Mouse (Mus musculus): ENCODE measurements around the gene Tmem246. TPM values are rescaled to one million over a fixed set of nuclear protein-coding genes. Genes with fewer than 3 reads are reported as not detected.

The Tmem246 gene
- polyA plus RNA-seq, 1 experiment from 2014 or later: 48.0 TPM

DNA sequence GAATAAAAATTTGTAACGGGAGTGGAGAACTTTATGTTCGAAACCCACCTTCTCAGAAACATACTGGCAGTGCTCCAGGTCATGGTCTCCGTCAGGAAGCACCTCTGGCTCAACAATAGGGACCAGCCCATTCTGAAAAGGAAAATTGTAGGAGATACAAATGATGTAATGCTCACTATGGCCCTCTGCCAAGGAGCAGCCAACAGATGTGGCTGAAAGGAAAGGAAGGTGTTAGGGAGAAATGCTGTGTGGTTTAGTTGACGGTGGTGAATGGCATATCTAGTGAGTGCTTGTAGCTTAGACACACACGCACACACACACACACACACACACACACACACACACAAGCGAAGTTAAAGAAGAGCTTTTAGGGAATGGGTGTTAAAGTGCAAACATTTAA is 58.0 kb downstream of the Tmem246 start:
- no peak overlapping the region for H3K4me3 ChIP-seq
- H3K36me3 ChIP-seq: no peaks in the 10 kb centered on the region
- H3K27me3 ChIP-seq (replicated peaks): no peaks in the 10 kb centered on the region
- no peaks in the 10 kb centered on the region for H3K9me3 ChIP-seq (replicated peaks)
- no peak overlapping the region for H3K27ac ChIP-seq (ENCODE audit: poor library complexity, severe bottlenecking)
- no peak overlapping the region for H3K9ac ChIP-seq
- WGBS: 36% methylated on average over 6 of the region's 6 CpGs
- no peak overlapping the region for H3K4me2 ChIP-seq
- 0 out of 2 replicates have a peak, but pooled peaks have one; percentile 57 for ATAC-seq (ENCODE audit: insufficient number of reproducible peaks, low FRiP score)
- H3K4me1 ChIP-seq (replicated peaks): peaks cover 7% of the 10 kb centered on the region

GRCm38 (mm10) chr4:49536671-49537070 is 61.0 kb downstream of the Tmem246 start:
- no peak overlapping the region for H3K4me2 ChIP-seq
- H3K27ac ChIP-seq (ENCODE audit: poor library complexity, severe bottlenecking): no peak overlapping the region
- WGBS: 68% methylated on average over 4 of the region's 4 CpGs
- peaks cover 7% of the 10 kb centered on the region for H3K36me3 ChIP-seq
- no peak overlapping the region for H3K9ac ChIP-seq
- H3K4me3 ChIP-seq: no peak overlapping the region
- ATAC-seq (ENCODE audit: insufficient number of reproducible peaks, low FRiP score): no peak
- H3K27me3 ChIP-seq (replicated peaks): no peaks in the 10 kb centered on the region
- H3K4me1 ChIP-seq (replicated peaks): peaks cover 7% of the 10 kb centered on the region
- H3K9me3 ChIP-seq (replicated peaks): no peaks in the 10 kb centered on the region

DNA sequence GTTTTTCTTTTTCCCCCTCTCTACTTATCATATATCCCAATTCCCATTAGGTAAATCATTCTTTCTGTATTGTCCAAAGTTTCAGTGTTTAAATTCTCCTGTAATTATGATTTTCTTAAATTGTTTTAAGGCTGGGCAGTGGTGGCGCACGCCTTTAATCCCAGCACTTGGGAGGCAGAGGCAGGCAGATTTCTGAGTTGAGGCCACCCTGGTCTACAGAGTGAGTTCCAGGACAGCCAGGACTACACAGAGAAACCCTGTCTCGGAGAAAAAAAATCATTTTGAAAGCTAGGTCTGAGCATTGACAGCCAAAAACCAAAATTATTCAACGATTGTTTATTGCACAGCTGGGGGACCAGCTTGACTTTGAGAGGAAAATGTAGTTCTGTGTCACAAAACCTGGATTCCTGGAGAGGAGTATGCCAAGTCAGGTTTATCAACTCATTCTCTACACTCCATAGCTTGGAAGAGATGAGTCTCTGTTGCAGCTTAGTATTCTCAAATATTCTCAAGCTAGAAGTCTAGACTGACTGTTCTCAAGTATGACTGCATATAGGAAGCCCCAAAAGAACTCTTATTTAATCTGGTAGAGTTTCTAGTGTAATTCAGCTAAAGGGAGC is 61.9 kb downstream of the Tmem246 start:
- Histone ChIP-seq H3K36me3 (peaks cover 11% of the 10 kb centered on the region), H3K9me3 (replicated peaks) (peaks cover 1% of the 10 kb centered on the region; the same call in 1 of the 2 replicates), H3K4me2 (no peak overlapping the region), H3K9ac (no peak overlapping the region), H3K27ac (ENCODE audit: poor library complexity, severe bottlenecking) (no peak overlapping the region), H3K4me3 (no peak overlapping the region), H3K27me3 (replicated peaks) (no peaks in the 10 kb centered on the region), H3K4me1 (replicated peaks) (0 out of 2 replicates have a peak, but pooled peaks cover 4% of the 10 kb centered on the region)
- WGBS: 79% methylated on average over 4 of the region's 4 CpGs
- ATAC-seq (ENCODE audit: insufficient number of reproducible peaks, low FRiP score): no peak

DNA sequence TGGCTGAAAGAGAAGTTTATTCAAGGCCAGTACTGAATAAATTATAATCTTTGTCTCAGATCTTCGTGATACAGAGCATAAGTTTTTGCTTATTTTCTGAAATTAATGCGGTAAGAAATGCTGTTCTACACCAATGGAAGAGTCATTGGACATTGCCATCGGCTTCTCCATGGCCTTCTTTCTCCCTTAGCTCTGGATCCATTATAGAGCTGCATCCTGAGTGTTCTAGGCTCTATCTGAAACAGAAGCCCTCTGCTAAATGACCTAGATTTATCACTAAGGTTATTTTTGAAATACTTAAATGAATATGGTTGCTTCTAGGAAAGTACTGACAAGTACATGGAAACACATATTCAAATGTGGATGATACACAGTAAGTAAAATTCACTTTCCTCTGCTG is 62.6 kb downstream of the Tmem246 start:
- 0 out of 2 replicates have a peak, but pooled peaks cover 4% of the 10 kb centered on the region for H3K4me1 ChIP-seq (replicated peaks)
- no peaks in the 10 kb centered on the region for H3K27me3 ChIP-seq (replicated peaks)
- peaks cover 8% of the 10 kb centered on the region for H3K9me3 ChIP-seq (replicated peaks)
- H3K9ac ChIP-seq: no peak overlapping the region
- 81% methylated on average over 3 of the region's 3 CpGs for WGBS
- no peak overlapping the region for H3K4me3 ChIP-seq
- no peak for ATAC-seq (ENCODE audit: insufficient number of reproducible peaks, low FRiP score)
- no peak overlapping the region for H3K27ac ChIP-seq (ENCODE audit: poor library complexity, severe bottlenecking)
- H3K4me2 ChIP-seq: no peak overlapping the region
- H3K36me3 ChIP-seq: peaks cover 18% of the 10 kb centered on the region

Other genes with a start within 250 kb of the Tmem246 start
- not detected in 2 replicates for gene Acnat2, start 189.7 kb downstream of the Tmem246 start, polyA plus RNA-seq (2016; fragmentation: Nextera tagmentation; extraction: Ambion mirVana)
- gene Acnat1, start 124.0 kb downstream of the Tmem246 start, polyA plus RNA-seq (2016; fragmentation: Nextera tagmentation; extraction: Ambion mirVana): not detected in 2 replicates
- not detected in 2 replicates for gene Baat, start 91.3 kb downstream of the Tmem246 start, polyA plus RNA-seq (2016; fragmentation: Nextera tagmentation; extraction: Ambion mirVana)
- 69.1 and 71.4 TPM in 2 replicates for gene Mrpl50, start 76.8 kb downstream of the Tmem246 start, polyA plus RNA-seq (2016; fragmentation: Nextera tagmentation; extraction: Ambion mirVana)
- 8.0 and 8.3 TPM in 2 replicates for gene Zfp189, start 76.7 kb downstream of the Tmem246 start, polyA plus RNA-seq (2016; fragmentation: Nextera tagmentation; extraction: Ambion mirVana)
- gene Aldob, start 48.3 kb downstream of the Tmem246 start, polyA plus RNA-seq (2016; fragmentation: Nextera tagmentation; extraction: Ambion mirVana): 0.39 and 0.42 TPM in 2 replicates
- gene Rnf20, start 34.1 kb upstream of the Tmem246 start, polyA plus RNA-seq (2016; fragmentation: Nextera tagmentation; extraction: Ambion mirVana): 29.2 and 30.2 TPM in 2 replicates
- gene Ppp3r2, start 84.1 kb upstream of the Tmem246 start, polyA plus RNA-seq (2016; fragmentation: Nextera tagmentation; extraction: Ambion mirVana): 0.09 and 0.10 TPM in 2 replicates
- 1.2 and 1.5 TPM in 2 replicates for gene Grin3a, start 247.9 kb upstream of the Tmem246 start, polyA plus RNA-seq (2016; fragmentation: Nextera tagmentation; extraction: Ambion mirVana)

Measured in heart, embryonic 12.5 days (tissue).